Mouse (Mus musculus): ENCODE measurements around the gene Mob3a. TPM values are rescaled to one million over a fixed set of nuclear protein-coding genes. Genes with fewer than 3 reads are reported as not detected.

Gene Mob3a
- polyA plus RNA-seq (2015; fragmentation: Nextera tagmentation; extraction: Ambion mirVana) = 56.9 and 59.4 TPM in 2 replicates

DNA sequence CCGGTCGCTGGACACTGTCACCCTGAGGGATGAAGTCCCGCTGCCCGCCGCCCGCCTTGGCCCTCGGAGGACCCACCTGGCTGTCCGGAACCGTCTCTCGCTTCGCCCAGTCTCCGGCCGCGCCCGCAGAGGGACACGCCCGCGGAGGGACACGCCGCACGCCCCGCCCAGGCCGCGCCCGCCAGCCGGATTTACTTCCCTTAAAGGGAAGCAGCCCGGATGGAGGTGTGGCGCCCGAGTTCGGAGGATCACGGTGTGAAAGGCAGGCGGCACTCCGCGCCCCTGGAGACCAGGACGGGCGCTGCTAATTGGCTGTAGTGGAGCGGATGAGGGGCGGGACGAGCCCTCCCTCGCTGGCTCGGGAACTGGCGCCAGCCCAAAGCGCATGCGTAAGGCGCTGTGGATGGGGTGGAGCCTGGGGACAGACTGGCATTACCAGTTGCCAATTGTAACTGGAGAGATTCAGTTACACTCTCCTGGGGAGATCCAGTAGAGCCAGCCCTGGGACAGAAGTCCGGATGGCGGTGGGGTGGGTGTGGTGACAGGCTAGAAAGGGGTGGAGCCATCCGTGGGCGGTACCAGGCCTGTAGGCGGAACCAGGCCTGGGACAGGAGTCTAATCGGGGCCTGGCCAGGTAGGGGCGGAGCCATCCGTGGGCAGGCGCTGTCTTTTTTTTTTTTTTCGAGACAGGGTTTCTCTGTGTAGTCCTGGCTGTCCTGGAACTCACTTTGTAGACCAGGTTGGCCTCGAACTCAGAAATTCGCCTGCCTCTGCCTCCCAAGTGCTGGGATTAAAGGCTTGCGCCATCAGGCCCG, at the start of gene Mob3a, which contains the start of gene Izumo4:
Gene Mob3a, minus strand, starts transcription at position 257 of the 815 bp plus-strand sequence.
Gene Izumo4, plus strand, starts transcription at position 464 of the 815 bp plus-strand sequence.
- peak within 1 kb of the TSS; percentile 76 for H3K4me2 ChIP-seq (ENCODE audit: low read length)
- H3K9ac ChIP-seq (replicated peaks; ENCODE audit: low read depth, low read length) = peak within 1 kb of the TSS; percentile 91
- H3K4me1 ChIP-seq (replicated peaks; ENCODE audit: control insufficient read depth, insufficient read depth, low read length) = peaks cover 41% of the 10 kb centered on the region
- under 1% methylated on average over 59 of the region's 59 CpGs for WGBS
- H3K4me3 ChIP-seq (replicated peaks; ENCODE audit: low read length) = peak within 1 kb of the TSS; percentile 86
- peak within 1 kb of the TSS; percentile 93 for H3K27ac ChIP-seq (ENCODE audit: low read length)
- no peaks in the 10 kb centered on the region for H3K9me3 ChIP-seq (ENCODE audit: control insufficient read depth, low read length)
- no peaks in the 10 kb centered on the region for H3K27me3 ChIP-seq (replicated peaks; ENCODE audit: control insufficient read depth, insufficient read depth, low read length)
- peaks cover 4% of the 10 kb centered on the region; the same call in 1 of the 2 replicates for H3K36me3 ChIP-seq (ENCODE audit: control insufficient read depth, insufficient read depth)
- peak; percentile 97 for ATAC-seq

DNA sequence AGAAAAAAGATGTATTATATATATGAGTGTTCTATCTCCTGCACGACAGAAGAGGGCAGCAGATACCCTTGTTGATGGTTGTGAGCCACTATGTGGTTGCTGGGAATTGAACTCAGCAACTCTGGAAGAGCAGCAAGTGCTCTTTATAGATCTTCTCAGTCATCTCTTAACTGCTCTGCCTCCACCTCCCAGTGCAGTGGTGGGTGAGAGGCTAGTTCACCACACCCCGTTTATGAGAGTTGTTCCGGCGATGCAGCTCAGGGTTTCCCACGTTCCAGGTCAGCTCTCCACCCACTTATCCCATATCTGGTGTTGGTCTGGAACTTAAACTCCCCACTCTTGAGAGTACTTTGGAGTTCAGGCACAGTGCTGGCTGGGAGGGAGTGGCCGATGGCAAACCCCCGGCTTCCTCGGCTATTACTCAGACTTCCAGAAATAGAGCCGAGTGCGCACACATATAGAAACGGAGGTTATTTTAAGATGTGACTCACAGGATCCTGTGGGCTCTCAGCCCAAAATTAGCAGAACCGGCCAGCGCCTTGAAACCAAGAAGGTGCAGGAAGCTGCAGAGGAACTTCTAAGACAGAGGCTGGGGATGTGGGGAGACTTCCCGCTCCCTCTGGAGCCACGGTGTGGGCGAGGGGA, 49.5 kb upstream of the Mob3a start:
- ATAC-seq = no peak
- Histone ChIP-seq H3K27me3 (replicated peaks; ENCODE audit: control insufficient read depth, insufficient read depth, low read length) (no peaks in the 10 kb centered on the region), H3K9ac (replicated peaks; ENCODE audit: low read depth, low read length) (peak overlapping the region; percentile 32; the same call in 1 of the 2 replicates), H3K4me2 (ENCODE audit: low read length) (peak overlapping the region; percentile 36), H3K27ac (ENCODE audit: low read length) (no peak overlapping the region), H3K4me1 (replicated peaks; ENCODE audit: control insufficient read depth, insufficient read depth, low read length) (peaks cover 19% of the 10 kb centered on the region), H3K9me3 (ENCODE audit: control insufficient read depth, low read length) (no peaks in the 10 kb centered on the region), H3K36me3 (ENCODE audit: control insufficient read depth, insufficient read depth) (no peaks in the 10 kb centered on the region), H3K4me3 (replicated peaks; ENCODE audit: low read length) (peak overlapping the region; percentile 9; the same call in 1 of the 2 replicates)
- WGBS = 14% methylated on average over 16 of the region's 16 CpGs

DNA sequence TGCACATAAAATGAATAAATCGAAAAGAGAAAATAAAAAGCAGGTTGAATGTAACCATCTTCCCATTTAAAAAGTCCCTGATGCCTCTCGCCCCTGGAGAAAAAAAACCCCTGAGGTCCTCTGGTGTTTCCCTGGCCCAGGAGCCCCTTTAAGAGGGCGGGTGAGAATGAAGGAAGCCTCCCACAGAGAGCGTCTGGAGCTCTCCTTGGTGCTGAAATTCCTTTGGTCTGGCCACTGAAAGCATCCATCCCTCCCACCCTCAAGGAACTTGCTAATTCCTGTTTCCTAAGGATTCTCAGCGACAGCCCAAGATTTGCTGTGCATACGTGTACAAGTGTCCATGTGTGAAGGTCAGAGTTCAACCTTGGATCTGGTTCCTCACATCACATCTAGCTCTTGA, 46.8 kb upstream of the Mob3a start:
- Histone ChIP-seq H3K9ac (replicated peaks; ENCODE audit: low read depth, low read length) (no peak overlapping the region), H3K36me3 (ENCODE audit: control insufficient read depth, insufficient read depth) (no peaks in the 10 kb centered on the region), H3K4me2 (ENCODE audit: low read length) (no peak overlapping the region), H3K27ac (ENCODE audit: low read length) (no peak overlapping the region), H3K4me1 (replicated peaks; ENCODE audit: control insufficient read depth, insufficient read depth, low read length) (peaks cover 9% of the 10 kb centered on the region; the same call in 1 of the 2 replicates), H3K9me3 (ENCODE audit: control insufficient read depth, low read length) (no peaks in the 10 kb centered on the region), H3K4me3 (replicated peaks; ENCODE audit: low read length) (no peak overlapping the region), H3K27me3 (replicated peaks; ENCODE audit: control insufficient read depth, insufficient read depth, low read length) (no peaks in the 10 kb centered on the region)
- ATAC-seq = no peak
- WGBS = 8% methylated on average over 6 of the region's 6 CpGs

DNA sequence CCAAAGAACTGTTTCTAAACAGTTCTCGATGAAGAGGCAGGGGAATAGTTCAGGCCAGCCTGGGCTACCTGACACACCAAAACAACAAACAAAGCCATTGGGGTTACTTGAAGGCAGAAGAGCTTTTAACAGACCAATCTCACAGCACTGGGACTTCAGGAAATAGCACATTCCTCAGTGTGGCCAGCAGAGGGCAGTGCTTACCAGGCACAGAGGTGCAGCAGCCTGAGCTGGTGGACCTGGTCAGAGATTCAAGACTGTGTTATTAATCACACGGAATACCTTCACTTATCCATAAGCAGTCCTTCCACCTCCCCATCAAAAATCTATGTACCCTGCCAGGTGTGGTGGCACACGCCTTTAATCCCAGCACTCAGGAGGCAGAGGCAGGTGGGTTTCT, 45.6 kb upstream of the Mob3a start:
- H3K36me3 ChIP-seq (ENCODE audit: control insufficient read depth, insufficient read depth) = no peaks in the 10 kb centered on the region
- no peaks in the 10 kb centered on the region for H3K27me3 ChIP-seq (replicated peaks; ENCODE audit: control insufficient read depth, insufficient read depth, low read length)
- H3K9ac ChIP-seq (replicated peaks; ENCODE audit: low read depth, low read length) = no peak overlapping the region
- no peak overlapping the region for H3K4me3 ChIP-seq (replicated peaks; ENCODE audit: low read length)
- no peak overlapping the region for H3K4me2 ChIP-seq (ENCODE audit: low read length)
- peaks cover 10% of the 10 kb centered on the region; the same call in 1 of the 2 replicates for H3K4me1 ChIP-seq (replicated peaks; ENCODE audit: control insufficient read depth, insufficient read depth, low read length)
- 25% methylated on average over 3 of the region's 3 CpGs for WGBS
- H3K27ac ChIP-seq (ENCODE audit: low read length) = no peak overlapping the region
- ATAC-seq = peak; percentile 36; the same call in 1 of the 2 replicates
- no peaks in the 10 kb centered on the region for H3K9me3 ChIP-seq (ENCODE audit: control insufficient read depth, low read length)

DNA sequence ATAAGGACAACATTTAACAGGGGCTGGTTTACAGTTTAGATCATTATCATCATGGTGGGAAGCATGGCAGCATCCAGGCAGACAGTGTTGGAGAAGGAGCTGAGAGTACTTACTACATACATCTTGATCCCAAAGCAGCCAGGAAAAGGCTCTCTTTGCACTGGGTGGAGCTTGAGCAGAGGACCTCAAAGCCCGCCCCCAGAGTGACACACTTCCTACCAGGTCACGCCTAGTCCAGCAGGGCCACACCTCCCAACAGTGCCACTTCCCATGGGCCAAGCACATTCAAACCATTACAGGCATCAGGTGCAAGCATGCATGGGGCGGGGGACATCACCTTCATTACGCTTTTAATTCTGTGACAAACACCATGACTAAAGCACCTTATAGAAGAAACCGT, 42.5 kb upstream of the Mob3a start:
- no peaks in the 10 kb centered on the region for H3K27me3 ChIP-seq (replicated peaks; ENCODE audit: control insufficient read depth, insufficient read depth, low read length)
- H3K27ac ChIP-seq (ENCODE audit: low read length) = no peak overlapping the region
- no peaks in the 10 kb centered on the region for H3K9me3 ChIP-seq (ENCODE audit: control insufficient read depth, low read length)
- H3K4me2 ChIP-seq (ENCODE audit: low read length) = no peak overlapping the region
- H3K4me1 ChIP-seq (replicated peaks; ENCODE audit: control insufficient read depth, insufficient read depth, low read length) = peaks cover 21% of the 10 kb centered on the region
- ATAC-seq = no peak
- H3K9ac ChIP-seq (replicated peaks; ENCODE audit: low read depth, low read length) = no peak overlapping the region
- WGBS = 49% methylated on average over 5 of the region's 5 CpGs
- no peak overlapping the region for H3K4me3 ChIP-seq (replicated peaks; ENCODE audit: low read length)
- H3K36me3 ChIP-seq (ENCODE audit: control insufficient read depth, insufficient read depth) = no peaks in the 10 kb centered on the region

DNA sequence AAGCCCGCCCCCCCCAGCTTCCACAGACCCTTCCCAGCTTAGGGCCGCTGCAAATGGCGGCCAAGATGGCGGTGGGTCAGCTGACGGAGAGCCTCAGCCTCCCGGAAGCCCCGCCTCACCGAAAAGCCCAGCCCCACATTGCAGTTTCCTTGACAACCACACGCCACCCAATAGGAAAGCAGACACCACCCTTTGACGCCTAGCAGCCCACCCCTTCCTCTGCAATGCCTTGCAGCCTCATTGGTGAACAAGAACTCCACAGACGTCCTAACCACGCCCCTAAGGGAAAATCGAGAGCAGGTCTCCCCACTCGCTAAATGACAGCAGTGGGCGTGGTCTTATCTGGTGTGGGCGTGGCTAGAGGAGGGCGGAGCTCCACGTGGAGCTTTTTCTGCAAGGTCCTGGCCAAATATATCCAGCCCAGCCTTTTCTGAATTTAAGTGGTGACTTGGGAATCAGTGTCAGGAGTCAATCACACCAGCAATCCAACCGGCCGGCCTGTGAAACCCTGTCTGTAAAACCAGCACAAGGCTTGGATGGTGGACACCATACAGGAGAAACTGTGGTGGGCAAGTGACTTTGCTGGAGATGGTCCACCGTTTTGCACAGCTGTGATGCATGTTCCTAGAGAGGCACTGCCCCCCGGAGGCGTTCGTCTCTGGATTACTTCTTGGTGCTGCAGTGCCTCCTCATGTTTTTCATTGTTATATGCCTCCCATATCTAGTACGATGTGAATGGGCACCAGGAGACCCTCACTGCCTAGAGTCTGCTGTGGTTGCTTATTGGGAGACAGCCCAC, 40.6 kb upstream of the Mob3a start, which contains the start of gene Ap3d1:
Gene Ap3d1, minus strand, starts transcription at position 85 of the 799 bp plus-strand sequence.
- H3K27ac ChIP-seq (ENCODE audit: low read length) = peak within 1 kb of the TSS; percentile 69
- H3K27me3 ChIP-seq (replicated peaks; ENCODE audit: control insufficient read depth, insufficient read depth, low read length) = no peaks in the 10 kb centered on the region
- no peaks in the 10 kb centered on the region for H3K36me3 ChIP-seq (ENCODE audit: control insufficient read depth, insufficient read depth)
- H3K4me2 ChIP-seq (ENCODE audit: low read length) = peak within 1 kb of the TSS; percentile 96
- no peaks in the 10 kb centered on the region for H3K9me3 ChIP-seq (ENCODE audit: control insufficient read depth, low read length)
- ATAC-seq = peak; percentile 100
- H3K4me3 ChIP-seq (replicated peaks; ENCODE audit: low read length) = peak within 1 kb of the TSS; percentile 95
- 2% methylated on average over 25 of the region's 25 CpGs for WGBS
- H3K9ac ChIP-seq (replicated peaks; ENCODE audit: low read depth, low read length) = peak within 1 kb of the TSS; percentile 96
- peaks cover 32% of the 10 kb centered on the region for H3K4me1 ChIP-seq (replicated peaks; ENCODE audit: control insufficient read depth, insufficient read depth, low read length)

DNA sequence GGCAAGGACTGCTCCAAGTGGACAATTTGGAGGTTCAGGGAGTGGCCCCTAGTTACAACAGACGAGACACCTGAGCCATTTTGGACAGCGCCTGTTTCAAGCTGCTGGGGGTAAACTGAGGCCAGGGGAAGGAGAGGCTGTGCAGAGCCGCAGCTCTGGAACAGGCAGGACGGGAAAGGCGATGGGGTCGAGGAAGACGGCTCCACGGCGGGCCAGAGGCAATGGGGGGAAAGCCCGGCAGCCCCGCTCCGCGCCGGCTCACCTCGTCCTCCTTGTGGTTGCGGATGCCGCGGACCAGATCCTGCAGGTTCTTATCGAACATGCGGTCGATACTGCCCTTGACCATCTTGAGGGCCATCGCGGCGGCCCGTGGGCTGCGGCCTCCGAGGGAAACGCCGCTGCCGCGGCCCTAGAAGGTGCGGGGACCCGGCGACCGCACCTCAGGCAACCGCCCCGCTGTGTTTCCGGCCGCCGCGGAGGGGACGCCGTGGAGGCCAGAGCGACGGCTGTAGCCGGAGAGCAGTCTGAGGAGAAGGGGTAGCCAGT, 39.9 kb upstream of the Mob3a start:
- Histone ChIP-seq H3K9ac (replicated peaks; ENCODE audit: low read depth, low read length) (peak overlapping the region; percentile 96), H3K36me3 (ENCODE audit: control insufficient read depth, insufficient read depth) (no peaks in the 10 kb centered on the region), H3K4me3 (replicated peaks; ENCODE audit: low read length) (peak overlapping the region; percentile 95), H3K27me3 (replicated peaks; ENCODE audit: control insufficient read depth, insufficient read depth, low read length) (no peaks in the 10 kb centered on the region), H3K27ac (ENCODE audit: low read length) (peak overlapping the region; percentile 69), H3K4me1 (replicated peaks; ENCODE audit: control insufficient read depth, insufficient read depth, low read length) (peaks cover 39% of the 10 kb centered on the region), H3K4me2 (ENCODE audit: low read length) (peak overlapping the region; percentile 96), H3K9me3 (ENCODE audit: control insufficient read depth, low read length) (no peaks in the 10 kb centered on the region)
- WGBS = under 1% methylated on average over 46 of the region's 46 CpGs
- ATAC-seq = peak; percentile 2; the same call in 1 of the 2 replicates

DNA sequence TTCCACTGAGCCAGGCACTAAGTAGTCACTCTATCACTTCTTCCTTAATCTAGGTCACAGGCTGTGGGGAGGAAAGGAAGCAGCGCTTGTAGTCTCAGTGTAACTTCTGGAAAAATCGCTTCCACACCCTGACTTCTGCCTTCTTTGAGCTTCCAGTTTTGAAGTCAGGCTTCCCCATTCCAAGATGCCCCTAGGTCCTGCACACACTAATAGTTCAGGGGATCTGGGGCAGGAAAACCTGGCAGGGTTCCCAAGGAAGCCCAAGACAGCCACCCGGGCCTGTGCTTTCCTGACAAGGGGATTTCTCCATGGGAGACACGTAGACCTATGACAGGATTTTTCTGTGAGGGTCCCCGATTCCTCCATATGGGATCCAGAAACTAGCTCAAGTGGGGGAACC, 39.4 kb upstream of the Mob3a start:
- peak overlapping the region; percentile 96 for H3K9ac ChIP-seq (replicated peaks; ENCODE audit: low read depth, low read length)
- no peaks in the 10 kb centered on the region for H3K27me3 ChIP-seq (replicated peaks; ENCODE audit: control insufficient read depth, insufficient read depth, low read length)
- H3K4me1 ChIP-seq (replicated peaks; ENCODE audit: control insufficient read depth, insufficient read depth, low read length) = peaks cover 43% of the 10 kb centered on the region
- H3K4me3 ChIP-seq (replicated peaks; ENCODE audit: low read length) = peak overlapping the region; percentile 95
- no peaks in the 10 kb centered on the region for H3K9me3 ChIP-seq (ENCODE audit: control insufficient read depth, low read length)
- peak overlapping the region; percentile 96 for H3K4me2 ChIP-seq (ENCODE audit: low read length)
- WGBS = 30% methylated on average over 5 of the region's 5 CpGs
- no peak for ATAC-seq
- no peaks in the 10 kb centered on the region for H3K36me3 ChIP-seq (ENCODE audit: control insufficient read depth, insufficient read depth)
- H3K27ac ChIP-seq (ENCODE audit: low read length) = no peak overlapping the region

Measured in forebrain, embryonic 16.5 days (tissue).